Mouse (Mus musculus) mature B cell (primary cell): ENCODE data around the gene Amdhd2.

Experiments
- in situ Hi-C: fragments of 300-500 bp; cut with MboI; formaldehyde crosslinking; loops from 2 replicates; pipeline ENCODE4 v1.14.3; 2019

Amdhd2 gene

DNA sequence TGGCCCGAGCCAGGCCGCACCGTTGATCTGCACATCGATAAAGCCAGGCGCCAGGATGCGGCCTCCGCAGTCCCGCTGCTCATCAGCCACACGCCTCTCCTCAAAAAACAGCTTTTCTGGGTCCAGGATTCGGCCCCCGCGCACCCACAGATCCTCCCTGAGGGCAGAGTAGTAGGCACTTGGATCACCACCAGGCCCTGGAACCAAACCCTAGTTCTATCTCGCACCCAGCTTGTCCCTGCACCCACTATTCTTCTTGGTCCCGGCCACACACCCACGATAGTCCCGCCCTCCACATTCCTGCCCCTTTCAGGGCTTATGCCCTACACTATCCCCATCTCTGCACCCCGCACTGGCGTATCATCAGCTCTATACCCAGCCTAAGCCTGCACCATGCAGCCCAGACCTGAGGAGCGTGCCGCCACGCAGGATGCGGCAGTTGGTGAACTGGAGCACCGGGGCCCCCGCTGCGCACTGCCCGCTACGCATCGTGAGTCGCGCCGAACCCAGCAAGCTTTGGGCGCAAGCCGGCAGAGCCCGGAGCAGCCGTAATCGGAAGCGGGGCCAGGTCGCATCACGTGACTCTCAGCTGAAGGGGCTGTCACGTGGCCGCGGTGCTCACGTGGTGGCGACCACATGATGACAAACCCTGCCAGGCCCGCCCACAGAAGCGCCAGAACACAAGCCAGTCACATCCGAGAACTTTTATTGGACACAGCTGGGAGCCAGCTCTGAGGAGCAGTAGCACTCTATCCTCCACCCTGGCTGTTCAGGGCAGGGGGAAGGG, at the start of gene Amdhd2:
Gene Amdhd2 (minus strand): TSS at position 591 of the 787 bp plus-strand sequence.
- in situ Hi-C loops, result no loop called here

DNA sequence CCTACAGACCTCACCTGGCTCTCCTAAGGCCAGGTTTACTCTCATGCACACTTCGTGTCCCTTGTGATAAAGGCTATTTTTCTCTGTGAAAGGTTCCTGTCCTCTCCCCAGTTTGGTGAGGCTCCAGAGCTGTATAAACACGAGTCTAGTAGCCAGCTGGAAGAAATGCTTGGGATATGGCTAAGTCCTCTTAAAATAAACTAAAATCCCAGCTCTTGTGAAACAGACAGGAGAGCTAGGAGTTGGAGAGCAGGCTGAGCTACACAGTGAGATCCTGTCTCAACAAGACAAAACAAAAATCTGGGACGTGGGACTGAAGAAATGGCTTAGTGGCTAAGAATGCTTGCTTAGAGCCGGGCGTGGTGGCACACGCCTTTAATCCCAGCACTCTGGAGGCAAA, 49.6 kb upstream of the Amdhd2 start:
- in situ Hi-C loops, result no loop called here

DNA sequence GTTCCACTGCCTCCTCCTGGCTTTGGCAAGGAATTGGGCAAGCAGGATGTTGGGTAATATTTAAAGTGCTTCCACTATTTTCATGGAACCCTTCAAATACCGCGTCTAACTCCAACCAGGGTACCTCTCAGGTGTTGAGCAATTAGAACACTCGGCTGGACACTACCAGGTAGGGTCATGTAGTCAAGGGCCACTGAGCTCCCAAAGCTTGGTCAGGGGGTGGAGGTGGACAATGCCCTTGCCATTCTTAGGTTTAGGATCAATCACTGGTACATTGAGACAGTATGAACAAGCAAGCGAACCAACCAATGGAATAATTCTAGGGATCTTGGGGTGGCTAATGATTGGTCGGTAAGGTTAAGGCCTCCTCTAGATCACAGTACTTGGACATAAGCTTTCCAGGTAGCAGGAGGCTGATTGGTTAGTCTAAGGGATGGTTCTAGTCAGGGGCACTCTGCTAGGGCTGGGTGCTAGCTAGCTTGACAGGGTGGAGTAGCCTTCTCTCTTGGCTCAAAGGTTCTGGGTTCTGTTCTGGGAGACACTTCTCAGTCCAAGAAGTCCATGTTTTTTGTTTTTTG, 49.0 kb upstream of the Amdhd2 start:
- in situ Hi-C loops, result no loop called here

GRCm38 (mm10) chr17:24211631-24212440, 48.3 kb upstream of the Amdhd2 start:
- in situ Hi-C loops, result no loop called here

DNA sequence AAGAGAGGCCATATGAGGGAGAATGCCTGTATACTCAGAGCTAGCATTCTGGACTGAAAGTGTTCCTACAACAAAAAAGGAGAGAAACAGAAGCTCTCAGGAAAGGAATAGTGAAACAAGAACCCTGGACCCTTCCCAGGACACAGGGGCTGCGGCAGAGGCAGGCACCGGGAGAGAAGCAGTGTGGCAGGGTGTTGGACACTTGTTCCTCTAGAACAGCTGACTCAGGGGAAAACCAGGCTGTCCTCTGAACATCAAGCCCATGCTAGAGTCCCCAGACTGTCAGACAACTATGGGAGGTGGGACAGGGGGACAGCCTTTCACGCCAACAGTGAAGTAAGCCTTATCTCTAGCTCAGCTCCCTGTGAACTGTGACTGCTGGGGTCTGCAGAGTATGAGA, 47.0 kb upstream of the Amdhd2 start:
- in situ Hi-C loops, result no loop called here

- in situ Hi-C loops, result no loop called here
Measured at GRCm38 (mm10) chr17:24209916-24210240, 46.3 kb upstream of the Amdhd2 start.

DNA sequence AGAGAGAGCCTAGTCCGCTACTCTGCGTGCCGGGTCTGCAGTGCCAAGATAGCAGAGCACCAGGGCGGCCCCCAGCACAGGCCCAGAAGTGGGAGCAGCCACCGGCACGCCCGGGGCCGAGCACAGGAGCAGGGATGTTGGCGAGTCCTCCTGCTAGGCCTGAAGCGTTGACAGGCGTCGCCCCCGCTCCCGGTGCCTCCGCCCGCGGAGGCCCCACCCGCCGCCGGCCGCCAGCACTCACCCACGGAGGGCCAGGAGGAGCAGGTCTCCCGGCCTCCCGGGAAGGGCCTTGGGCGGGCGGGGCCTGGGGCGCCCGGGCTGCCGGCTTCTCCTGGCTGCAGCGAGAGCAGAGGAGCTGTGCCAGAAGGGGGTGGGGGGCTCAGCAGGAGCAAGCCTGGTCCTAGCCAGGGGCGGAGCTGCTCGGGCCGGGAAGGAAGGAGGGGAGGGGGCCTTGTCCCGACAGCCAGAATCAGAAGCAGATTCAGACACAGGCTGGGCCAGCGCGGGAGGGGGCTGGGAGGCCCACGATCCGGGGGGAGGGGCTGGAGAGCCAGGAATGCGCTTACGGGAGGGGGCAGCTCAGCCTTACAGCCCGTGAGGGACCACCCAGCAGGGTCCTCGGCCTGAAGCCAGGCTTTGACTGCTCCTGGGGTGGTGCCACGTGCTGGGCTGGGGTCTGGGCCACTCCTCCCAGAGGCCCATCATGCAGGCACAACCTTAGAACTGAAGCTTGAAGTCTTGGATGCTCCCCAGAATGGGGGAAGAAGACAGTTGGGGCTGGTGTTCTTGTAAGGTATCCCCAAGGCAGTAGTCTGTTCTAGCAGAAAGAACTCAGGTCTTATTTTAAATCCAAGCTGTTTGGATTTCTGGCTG, 45.7 kb upstream of the Amdhd2 start, which contains the start of gene Ntn3:
Gene Ntn3 (minus strand): TSS at position 489 of the 873 bp plus-strand sequence.
- in situ Hi-C loops, result no loop called here

DNA sequence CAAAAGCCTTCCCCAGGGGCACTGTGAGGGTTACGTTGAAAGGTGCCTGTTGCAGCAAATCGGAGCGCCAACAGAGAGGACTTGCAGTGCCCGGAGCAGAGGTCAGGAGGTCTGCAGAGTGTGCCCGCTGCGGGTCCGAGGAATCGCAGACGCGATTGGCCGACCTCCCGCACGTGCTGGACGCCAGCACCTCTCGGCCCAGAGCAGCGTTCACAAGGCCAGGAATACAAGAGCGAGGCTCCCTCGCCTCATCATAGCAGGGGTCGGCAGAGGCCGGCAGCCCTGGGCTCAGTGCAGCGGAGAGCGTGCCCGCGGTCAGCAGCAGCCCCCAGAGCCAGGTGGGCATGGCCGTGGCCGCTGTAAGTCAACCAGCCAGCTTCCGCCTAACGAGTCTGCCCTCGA, 45.1 kb upstream of the Amdhd2 start:
- in situ Hi-C loops, result no loop called here

DNA sequence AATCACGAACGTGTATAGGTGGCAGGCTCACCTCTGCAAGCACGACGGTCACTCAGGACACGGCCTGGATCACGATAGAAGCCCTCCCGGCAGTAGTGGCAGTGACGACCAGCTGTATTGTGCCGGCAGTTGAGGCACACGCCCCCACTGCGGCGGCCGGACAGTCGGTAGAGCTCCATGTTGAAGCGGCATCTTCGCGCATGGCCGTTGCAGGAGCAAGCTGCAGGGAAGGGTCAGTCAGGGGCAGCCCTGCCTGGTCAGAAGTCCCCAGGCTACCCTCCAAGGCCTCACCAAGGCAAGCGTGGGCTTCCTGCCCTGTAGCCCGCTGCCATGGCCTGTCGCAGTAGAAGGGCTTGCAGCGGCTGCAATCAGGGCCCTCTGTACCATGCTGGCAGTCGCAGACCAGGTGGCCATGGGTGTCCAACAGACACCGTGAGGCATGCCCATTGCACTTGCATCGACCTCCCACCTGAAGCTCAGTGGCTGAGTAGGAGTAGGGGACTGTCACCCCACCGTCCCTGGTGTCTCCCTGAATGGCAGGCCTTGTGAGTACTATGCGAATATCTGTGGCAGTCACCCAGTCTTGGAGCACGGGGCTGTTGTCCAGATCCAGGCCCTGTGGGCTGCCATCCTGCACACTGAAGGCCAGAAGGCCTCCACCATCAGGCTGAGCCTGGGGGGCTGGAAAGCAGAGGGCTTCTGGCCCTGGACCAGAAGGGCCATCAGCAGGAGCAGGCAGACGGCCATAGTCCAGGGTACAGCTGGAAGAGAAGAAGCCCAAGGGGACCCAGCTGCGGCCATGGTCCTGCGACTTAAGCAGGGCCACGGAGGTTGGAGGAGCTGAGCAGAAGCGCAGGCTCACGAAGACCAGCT, 44.4 kb upstream of the Amdhd2 start:
- in situ Hi-C loops, result no loop called here

DNA sequence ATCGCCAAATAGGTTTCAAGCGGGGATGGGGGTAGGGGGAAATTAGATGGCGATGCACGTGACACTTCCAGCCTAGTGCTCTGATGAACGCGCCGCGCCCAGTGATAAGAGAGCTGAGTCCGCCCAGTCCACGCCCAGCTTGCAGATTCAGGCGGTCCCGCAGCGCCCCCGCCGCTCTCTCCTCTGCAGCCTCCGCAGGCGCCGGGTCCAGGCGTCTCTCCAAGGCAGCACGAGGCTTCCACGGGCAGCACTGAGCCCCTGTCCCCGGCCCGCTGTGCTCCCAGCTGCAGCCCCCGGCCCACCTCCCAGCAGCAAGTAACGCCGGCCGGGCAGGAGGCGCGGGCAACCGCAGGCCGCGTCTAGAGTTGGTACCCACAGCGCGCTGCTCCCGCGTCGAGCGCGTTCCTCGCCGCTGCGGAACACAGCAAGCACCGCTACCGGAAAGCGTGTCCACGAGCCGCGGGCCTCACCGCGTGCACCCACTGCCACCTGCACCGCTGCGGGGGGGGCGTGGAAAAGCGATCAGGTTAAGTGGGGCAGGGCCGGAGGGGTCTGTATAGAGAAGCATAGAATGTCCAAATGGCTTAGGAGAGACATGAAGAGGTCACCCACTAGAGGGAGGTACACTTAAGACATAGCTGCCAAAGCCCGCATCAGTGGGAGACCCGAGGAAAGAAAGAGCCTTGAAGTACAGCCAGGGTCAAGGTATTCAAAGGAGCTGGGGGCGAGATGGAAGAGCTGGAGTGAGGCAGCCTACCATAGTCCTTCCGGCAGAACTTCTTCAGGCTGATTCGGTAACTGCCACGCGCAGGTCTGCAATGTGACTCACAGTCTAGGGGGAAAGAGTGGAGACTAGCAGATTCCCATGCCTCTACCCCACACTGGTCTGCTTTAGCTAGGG, 43.1 kb upstream of the Amdhd2 start:
- in situ Hi-C loops, result no loop called here

GRCm38 (mm10) chr17:24205908-24206361, 42.4 kb upstream of the Amdhd2 start:
- in situ Hi-C loops, result no loop called here

- in situ Hi-C loops, result no loop called here
Measured at GRCm38 (mm10) chr17:24205284-24205888, 41.8 kb upstream of the Amdhd2 start, which contains the start of gene Tbc1d24. Gene Tbc1d24, minus strand, starts transcription at chr17:24205562.

DNA sequence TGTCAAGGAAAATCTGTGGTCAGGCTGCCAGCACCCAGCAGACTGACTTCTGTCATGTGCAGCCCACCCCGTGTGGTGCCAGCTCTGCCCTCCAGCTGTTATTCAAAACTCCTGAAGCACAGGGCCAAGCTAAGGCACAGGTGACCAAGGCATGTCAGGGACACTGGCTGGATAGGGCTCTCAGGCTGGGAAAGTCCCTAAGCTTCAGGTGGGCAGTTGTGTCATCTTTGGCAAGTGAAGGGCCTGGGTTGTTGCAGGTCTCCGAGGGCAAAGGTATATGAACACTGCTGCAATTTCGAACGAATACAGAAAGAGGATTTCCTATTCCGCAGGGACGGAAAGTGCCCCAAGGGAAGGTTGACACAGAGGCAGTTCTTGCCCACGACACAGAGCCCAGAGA, 41.3 kb upstream of the Amdhd2 start:
- in situ Hi-C loops, result no loop called here

DNA sequence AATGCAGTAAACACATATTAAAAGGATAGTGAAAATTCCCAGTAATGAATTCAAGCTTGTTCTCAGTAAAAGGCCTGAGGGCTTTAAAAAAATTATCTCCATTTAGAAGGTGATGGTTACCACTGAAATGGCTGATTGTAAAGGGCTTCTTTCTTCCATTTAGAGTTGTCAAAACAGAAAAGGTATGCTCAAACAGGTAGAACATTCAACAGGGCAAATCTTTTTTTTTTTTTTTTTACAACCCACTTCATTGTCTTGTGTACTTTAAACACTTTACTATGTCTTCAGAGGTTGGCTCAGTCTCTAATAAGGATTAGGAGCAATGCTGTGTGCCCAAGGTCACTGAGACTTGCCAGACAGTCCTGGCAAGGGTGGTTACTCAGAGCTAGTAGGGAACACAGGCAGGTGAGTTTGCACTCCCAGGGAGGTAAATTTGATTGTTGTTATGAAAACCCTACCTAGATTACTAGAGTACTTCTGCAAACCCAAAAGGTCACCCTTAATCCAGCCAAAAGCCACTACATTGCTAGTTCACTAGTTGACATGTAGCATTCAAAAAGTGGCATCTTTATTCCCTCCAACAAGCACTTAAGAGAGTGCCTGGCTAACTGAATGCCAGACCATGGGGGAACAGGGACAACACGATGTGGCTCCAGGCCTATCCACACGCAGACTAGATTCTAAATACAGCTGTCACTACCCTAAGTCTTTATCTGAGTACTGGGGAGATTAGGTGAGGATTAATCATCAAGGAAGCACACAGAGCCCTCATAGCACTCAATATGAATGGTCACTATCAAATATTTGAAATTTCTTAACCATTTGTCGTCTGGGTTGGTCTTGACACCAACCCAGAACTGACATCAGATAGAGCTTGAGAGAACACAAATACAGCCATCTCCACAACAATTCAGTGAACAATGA, 40.3 kb upstream of the Amdhd2 start:
- in situ Hi-C loops, result no loop called here

- in situ Hi-C loops, result no loop called here
Measured at GRCm38 (mm10) chr17:24203068-24203467, 39.5 kb upstream of the Amdhd2 start.

DNA sequence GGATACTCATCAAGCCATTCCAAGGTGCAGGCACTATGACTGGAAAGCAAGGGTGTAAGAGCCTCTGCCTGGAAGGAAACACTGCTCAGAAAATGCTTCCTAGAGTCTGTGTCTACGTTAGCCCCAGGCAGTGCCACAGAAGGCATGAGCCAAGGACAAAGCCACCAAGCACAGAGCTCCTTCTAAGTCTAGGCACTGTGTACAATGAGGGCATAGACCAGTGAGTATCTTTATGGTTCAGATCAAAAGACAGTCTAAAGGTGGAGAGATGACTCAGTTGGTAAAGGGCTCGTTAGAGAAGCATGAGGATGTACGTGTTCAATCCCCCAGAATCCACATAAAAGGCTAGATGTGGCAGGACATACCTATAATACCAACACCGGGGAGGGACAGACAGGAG, 37.5 kb upstream of the Amdhd2 start:
- in situ Hi-C loops, result no loop called here

GRCm38 (mm10) chr17:24199741-24200140, 36.2 kb upstream of the Amdhd2 start:
- in situ Hi-C loops, result no loop called here

DNA sequence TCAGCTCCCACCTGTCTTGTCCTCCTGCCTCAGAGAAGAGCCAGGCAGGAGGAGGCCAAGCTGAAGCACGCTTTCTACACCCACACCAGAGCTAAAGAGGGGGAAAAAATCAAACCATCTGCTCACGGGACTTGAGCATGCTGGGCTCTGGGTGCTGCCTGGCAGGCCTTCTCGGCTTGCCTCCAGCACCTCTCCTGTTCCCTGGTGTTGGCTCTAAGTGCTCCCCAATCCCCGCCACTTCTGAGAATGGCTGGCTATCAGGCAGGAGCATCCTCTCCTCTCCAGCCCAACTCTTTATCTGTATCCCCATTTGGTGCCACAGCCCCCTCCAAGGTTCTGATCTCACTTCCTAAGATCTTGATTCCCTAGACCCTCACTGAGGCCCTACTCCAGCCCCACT, 35.7 kb upstream of the Amdhd2 start:
- in situ Hi-C loops, result no loop called here
